Mouse (Mus musculus) lung, postnatal 25 days (tissue): ENCODE data around the gene Ifnb1.
"Not testable (repeated sequence)": the region's sequence is repeated elsewhere in the genome, so short reads cannot be mapped to it uniquely, and the experiment has no call there.

ENCODE experiments used
- DNase-seq: peaks from one replicate; pipeline ENCODE4 v3.0.0; 2022; ENCODE audit warnings: low spot score

Ifnb1 gene

GRCm38 (mm10) chr4:88522674-88523073, at the start of gene Ifnb1:
TSS of gene Ifnb1 (minus strand) at chr4:88522774.
- DNase-seq: no peak

- DNase-seq: no peak
These were observed 49.1 kb upstream of the Ifnb1 start, which contains the start of gene Ifna14 for GRCm38 (mm10) chr4:88571698-88572097. TSS of gene Ifna14 (minus strand) at chr4:88571798.

- DNase-seq: no peak
These were observed 39.2 kb upstream of the Ifnb1 start for GRCm38 (mm10) chr4:88561791-88562190.

GRCm38 (mm10) chr4:88558145-88558544, 35.6 kb upstream of the Ifnb1 start, which contains the start of gene Ifna15:
TSS of gene Ifna15 (minus strand) at chr4:88558245.
- not testable (repeated sequence) for DNase-seq

GRCm38 (mm10) chr4:88550161-88550945, 27.8 kb upstream of the Ifnb1 start:
- peak; percentile 87 for DNase-seq

GRCm38 (mm10) chr4:88547986-88548385, 25.4 kb upstream of the Ifnb1 start:
- DNase-seq: no peak

- peak; percentile 72 for DNase-seq
These were observed 21.2 kb upstream of the Ifnb1 start for GRCm38 (mm10) chr4:88543649-88544234.

GRCm38 (mm10) chr4:88537328-88537727, 14.8 kb upstream of the Ifnb1 start:
- peak; percentile 83 for DNase-seq

GRCm38 (mm10) chr4:88536640-88537039, 14.1 kb upstream of the Ifnb1 start:
- peak; percentile 21 for DNase-seq

GRCm38 (mm10) chr4:88535742-88536141, 13.2 kb upstream of the Ifnb1 start:
- no peak for DNase-seq

GRCm38 (mm10) chr4:88534903-88535302, 12.3 kb upstream of the Ifnb1 start:
- no peak for DNase-seq

GRCm38 (mm10) chr4:88533499-88533898, 10.9 kb upstream of the Ifnb1 start:
- DNase-seq: no peak

- DNase-seq: no peak
These were observed 8.3 kb upstream of the Ifnb1 start for GRCm38 (mm10) chr4:88530892-88531291.

- no peak for DNase-seq
These were observed 7.7 kb upstream of the Ifnb1 start for GRCm38 (mm10) chr4:88530271-88530670.

GRCm38 (mm10) chr4:88526379-88527049, 3.9 kb upstream of the Ifnb1 start:
- no peak for DNase-seq

- DNase-seq: no peak
These were observed 2.8 kb upstream of the Ifnb1 start for GRCm38 (mm10) chr4:88525393-88525792.

GRCm38 (mm10) chr4:88523241-88523640, 667 bp upstream of the Ifnb1 start:
- peak; percentile 24 for DNase-seq

- no peak for DNase-seq
These were observed 4.6 kb downstream of the Ifnb1 start for GRCm38 (mm10) chr4:88517957-88518356.

GRCm38 (mm10) chr4:88515711-88516211, 6.8 kb downstream of the Ifnb1 start:
- peak; percentile 53 for DNase-seq

GRCm38 (mm10) chr4:88515250-88515649, 7.3 kb downstream of the Ifnb1 start:
- DNase-seq: no peak

- DNase-seq: peak; percentile 66
These were observed 8.2 kb downstream of the Ifnb1 start for GRCm38 (mm10) chr4:88514403-88514802.

GRCm38 (mm10) chr4:88513743-88514142, 8.8 kb downstream of the Ifnb1 start:
- DNase-seq: no peak

- DNase-seq: no peak
These were observed 18.8 kb downstream of the Ifnb1 start for GRCm38 (mm10) chr4:88503753-88504152.
